Mouse (Mus musculus) small intestine, adult 2 months (tissue): ENCODE measurements around the gene Gpc6.

Experiments used
- CTCF ChIP-seq: fragments of 200-500 bp; IDR thresholded peaks from 2 replicates; pipeline ENCODE4 v1.5.1; 2012; ENCODE audit warnings: low read depth, mild to moderate bottlenecking, control low read depth, inconsistent platforms, low read length, moderate library complexity, mixed read lengths; ENCODE audit not compliant: insufficient replicate concordance, insufficient read length; ENCODE audit errors: extremely low read depth
- POLR2A ChIP-seq: fragments of 200-500 bp; IDR thresholded peaks from 2 replicates; pipeline ENCODE4 v1.6.1; 2012; ENCODE audit warnings: low read depth, mild to moderate bottlenecking, control low read depth, inconsistent platforms, low read length, moderate library complexity

DNA sequence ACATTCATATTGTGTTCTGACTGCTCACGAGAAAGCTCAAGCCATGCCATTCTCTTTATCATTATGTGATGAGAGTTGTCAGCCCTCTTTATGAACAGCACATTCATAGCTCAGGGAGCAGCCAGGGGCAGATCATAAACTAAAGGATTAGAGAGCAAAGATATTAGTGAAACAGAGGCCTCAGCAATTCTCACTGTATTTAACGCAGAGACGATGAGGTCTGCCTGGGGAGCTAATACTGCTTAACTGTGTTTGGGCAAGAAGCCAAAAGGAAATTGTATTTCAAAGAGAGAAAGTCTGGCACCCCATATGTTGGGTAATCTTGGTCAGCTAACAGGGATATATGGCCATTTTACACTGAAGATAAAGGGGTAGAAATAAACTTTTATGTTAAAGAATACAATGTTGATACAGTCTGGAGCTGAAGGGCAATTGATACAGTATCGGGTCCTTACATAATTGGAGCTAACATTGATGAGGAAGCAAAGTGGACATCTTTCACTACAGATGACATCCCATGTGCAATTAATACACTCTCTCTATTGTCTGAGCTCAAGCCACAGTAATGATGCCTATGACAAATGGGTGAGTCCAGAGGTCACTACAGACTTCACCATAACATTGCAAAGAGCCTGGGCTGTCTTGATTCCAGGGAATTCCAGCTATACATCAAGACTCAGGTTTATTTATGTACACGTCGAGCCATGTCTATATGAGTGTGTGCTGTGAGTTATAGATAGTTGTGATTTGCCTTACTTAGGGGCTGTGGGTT is 216.1 kb downstream of the Gpc6 start:
- TF ChIP-seq CTCF, result no peak
- no peak for TF ChIP-seq POLR2A
